Mouse (Mus musculus): Measurements from ENCODE around the gene Gm21962. TPM values are rescaled to one million over a fixed set of nuclear protein-coding genes. Genes with fewer than 3 reads are reported as not detected.

The Gm21962 gene
- polyA plus RNA-seq, 1 experiment from 2014 or later, result not detected

GRCm38 (mm10) chr3:137647427-137648100 lies 23.8 kb upstream of the Gm21962 start:
- no peaks in the 10 kb centered on the region for H3K4me1 ChIP-seq (replicated peaks)
- WGBS, result 72% methylated on average over 12 of the region's 12 CpGs
- H3K27me3 ChIP-seq, result no peaks in the 10 kb centered on the region
- H3K4me3 ChIP-seq, result no peak overlapping the region
- H3K36me3 ChIP-seq, result no peaks in the 10 kb centered on the region
- ATAC-seq (ENCODE audit: low read depth), result no peak
- no peak overlapping the region for H3K4me2 ChIP-seq
- H3K9ac ChIP-seq, result no peak overlapping the region
- H3K9me3 ChIP-seq, result no peaks in the 10 kb centered on the region
- no peak overlapping the region for H3K27ac ChIP-seq (replicated peaks)

DNA sequence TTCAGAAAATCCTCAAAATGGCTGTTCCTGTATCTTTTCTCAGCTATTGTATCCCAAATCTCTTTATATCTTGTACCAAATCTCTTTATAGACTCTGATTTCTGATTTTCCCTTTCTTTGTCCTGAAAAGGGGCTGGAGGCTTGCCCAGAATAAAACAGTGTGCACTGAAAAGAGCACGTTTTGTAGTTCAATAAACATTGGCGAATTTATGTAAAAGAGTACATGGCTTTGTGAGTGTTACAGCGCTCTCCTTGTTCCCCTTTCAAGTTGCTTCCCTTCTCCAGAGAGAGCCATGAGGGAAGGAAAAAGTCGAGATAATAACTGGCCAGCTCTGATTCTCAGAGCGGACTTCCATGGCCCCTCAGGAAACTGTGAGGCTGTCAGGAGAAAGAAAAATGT lies 22.2 kb upstream of the Gm21962 start:
- H3K27ac ChIP-seq (replicated peaks), result 0 out of 2 replicates have a peak overlapping the region, but pooled peaks have one; percentile 33
- H3K27me3 ChIP-seq, result no peaks in the 10 kb centered on the region
- H3K9me3 ChIP-seq, result no peaks in the 10 kb centered on the region
- WGBS, result 52% methylated on average over 5 of the region's 5 CpGs
- no peak for ATAC-seq (ENCODE audit: low read depth)
- no peaks in the 10 kb centered on the region for H3K4me1 ChIP-seq (replicated peaks)
- H3K4me2 ChIP-seq, result no peak overlapping the region
- H3K4me3 ChIP-seq, result no peak overlapping the region
- no peak overlapping the region for H3K9ac ChIP-seq
- H3K36me3 ChIP-seq, result no peaks in the 10 kb centered on the region

DNA sequence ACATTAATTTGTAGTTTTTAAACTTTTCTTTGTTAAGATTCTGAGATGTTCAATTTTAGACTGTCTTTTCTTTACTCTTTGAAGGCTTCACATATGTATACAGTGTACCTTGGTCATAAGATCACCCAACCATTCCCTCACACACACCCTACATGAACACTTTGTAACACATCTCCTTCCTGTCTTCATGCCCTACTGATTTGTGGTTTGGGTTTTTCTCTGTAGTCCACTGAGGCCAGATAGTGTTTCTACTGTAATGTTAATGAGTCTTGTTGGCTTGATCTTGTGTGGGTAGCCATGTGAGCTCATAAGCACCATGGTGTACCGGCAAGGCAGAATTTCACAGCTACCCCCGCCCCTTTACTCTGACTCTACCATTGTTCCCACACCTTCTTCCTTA lies 18.5 kb upstream of the Gm21962 start:
- no peak overlapping the region for H3K27ac ChIP-seq (replicated peaks)
- ATAC-seq (ENCODE audit: low read depth), result no peak
- no peak overlapping the region for H3K4me3 ChIP-seq
- WGBS, result 89% methylated on average over 2 of the region's 2 CpGs
- no peaks in the 10 kb centered on the region for H3K4me1 ChIP-seq (replicated peaks)
- no peaks in the 10 kb centered on the region for H3K9me3 ChIP-seq
- H3K27me3 ChIP-seq, result no peaks in the 10 kb centered on the region
- no peak overlapping the region for H3K4me2 ChIP-seq
- H3K9ac ChIP-seq, result no peak overlapping the region
- H3K36me3 ChIP-seq, result no peaks in the 10 kb centered on the region

GRCm38 (mm10) chr3:137680923-137681322 lies 9.6 kb downstream of the Gm21962 start:
- no peaks in the 10 kb centered on the region for H3K9me3 ChIP-seq
- H3K36me3 ChIP-seq, result no peaks in the 10 kb centered on the region
- H3K4me2 ChIP-seq, result no peak overlapping the region
- H3K4me3 ChIP-seq, result no peak overlapping the region
- peaks cover 36% of the 10 kb centered on the region for H3K4me1 ChIP-seq (replicated peaks)
- peak; percentile 91 for ATAC-seq (ENCODE audit: low read depth)
- H3K27ac ChIP-seq (replicated peaks), result 0 out of 2 replicates have a peak overlapping the region, but pooled peaks have one; percentile 49
- H3K9ac ChIP-seq, result no peak overlapping the region
- 1% methylated on average over 3 of the region's 3 CpGs for WGBS
- H3K27me3 ChIP-seq, result no peaks in the 10 kb centered on the region

DNA sequence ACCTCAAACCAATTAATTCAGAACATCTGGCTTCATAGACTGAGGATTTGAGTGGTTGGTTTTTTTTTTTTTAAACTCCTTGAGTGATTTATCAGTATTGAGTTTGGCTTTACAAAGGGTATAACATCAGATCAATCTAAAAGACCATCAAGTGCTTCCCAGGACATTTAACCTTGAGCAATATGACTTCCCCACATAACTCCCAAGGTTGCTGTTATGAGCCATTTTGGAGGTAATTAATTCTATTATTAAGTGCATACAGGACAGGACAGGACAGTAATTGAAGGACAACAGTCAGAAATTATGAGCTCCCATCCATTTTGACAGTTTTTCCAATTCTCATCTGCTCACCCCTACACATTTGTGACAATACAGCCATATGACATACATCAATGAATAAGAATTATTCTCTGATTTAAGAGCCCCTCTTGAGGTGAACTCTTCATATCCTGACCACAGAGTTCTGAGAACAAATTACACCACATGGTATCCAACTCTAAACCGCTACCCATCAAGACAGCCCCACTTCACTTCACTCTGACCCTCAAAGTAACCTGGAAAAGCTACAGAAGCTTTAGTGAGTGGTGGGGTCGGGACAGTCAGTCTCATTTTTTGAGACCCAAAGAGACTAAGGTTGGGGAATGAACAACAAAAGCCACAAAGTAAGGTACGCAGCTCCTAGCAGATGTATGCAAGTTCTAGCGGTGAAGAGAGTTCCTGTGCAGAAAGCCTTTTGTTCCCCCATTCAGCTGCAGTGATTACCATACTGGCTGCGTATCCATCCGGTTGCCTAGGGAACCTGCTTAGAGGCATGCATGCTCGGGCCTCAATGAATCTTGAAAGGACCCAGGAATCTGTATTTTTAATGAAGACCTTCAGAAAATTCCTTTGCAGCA lies 11.8 kb downstream of the Gm21962 start:
- no peaks in the 10 kb centered on the region for H3K27me3 ChIP-seq
- peak overlapping the region; percentile 32 for H3K4me2 ChIP-seq
- H3K9me3 ChIP-seq, result no peaks in the 10 kb centered on the region
- 9% methylated on average over 7 of the region's 7 CpGs for WGBS
- no peaks in the 10 kb centered on the region for H3K36me3 ChIP-seq
- H3K4me1 ChIP-seq (replicated peaks), result peaks cover 36% of the 10 kb centered on the region
- no peak overlapping the region for H3K4me3 ChIP-seq
- peak; percentile 91 for ATAC-seq (ENCODE audit: low read depth)
- no peak overlapping the region for H3K9ac ChIP-seq
- peak overlapping the region; percentile 87 for H3K27ac ChIP-seq (replicated peaks)

- Histone ChIP-seq H3K4me3 (no peak overlapping the region), H3K9me3 (no peaks in the 10 kb centered on the region), H3K4me2 (peak overlapping the region; percentile 32), H3K4me1 (replicated peaks) (peaks cover 36% of the 10 kb centered on the region), H3K9ac (no peak overlapping the region), H3K27ac (replicated peaks) (peak overlapping the region; percentile 87), H3K36me3 (no peaks in the 10 kb centered on the region), H3K27me3 (no peaks in the 10 kb centered on the region)
- ATAC-seq (ENCODE audit: low read depth), result peak; percentile 64
- 12% methylated on average over 6 of the region's 6 CpGs for WGBS
Measured at GRCm38 (mm10) chr3:137683807-137684403, 12.6 kb downstream of the Gm21962 start.

DNA sequence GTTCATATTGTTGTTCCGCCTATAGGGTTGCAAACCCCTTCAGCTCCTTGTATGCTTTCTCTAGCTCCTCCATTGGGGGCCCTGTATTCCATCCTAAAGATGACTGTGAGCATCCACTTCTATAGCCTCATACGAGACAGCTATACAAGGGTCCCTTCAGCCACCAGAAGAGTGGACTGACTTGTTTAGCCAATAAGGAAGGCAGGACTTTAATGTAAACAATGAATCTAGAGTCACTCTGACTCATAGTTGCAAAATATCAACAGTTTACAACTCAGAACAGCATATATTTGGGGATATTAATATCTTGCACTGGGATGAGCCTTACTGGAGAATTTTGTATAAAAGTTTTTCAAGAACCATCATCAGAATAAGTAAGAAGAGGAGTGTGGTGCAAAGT lies 15.6 kb downstream of the Gm21962 start:
- H3K9ac ChIP-seq, result no peak overlapping the region
- H3K4me3 ChIP-seq, result no peak overlapping the region
- H3K4me1 ChIP-seq (replicated peaks), result peaks cover 25% of the 10 kb centered on the region
- no peaks in the 10 kb centered on the region for H3K27me3 ChIP-seq
- H3K36me3 ChIP-seq, result no peaks in the 10 kb centered on the region
- no peak overlapping the region for H3K27ac ChIP-seq (replicated peaks)
- no peak for ATAC-seq (ENCODE audit: low read depth)
- WGBS, result 93% methylated on average over 2 of the region's 2 CpGs
- H3K9me3 ChIP-seq, result no peaks in the 10 kb centered on the region
- H3K4me2 ChIP-seq, result no peak overlapping the region

DNA sequence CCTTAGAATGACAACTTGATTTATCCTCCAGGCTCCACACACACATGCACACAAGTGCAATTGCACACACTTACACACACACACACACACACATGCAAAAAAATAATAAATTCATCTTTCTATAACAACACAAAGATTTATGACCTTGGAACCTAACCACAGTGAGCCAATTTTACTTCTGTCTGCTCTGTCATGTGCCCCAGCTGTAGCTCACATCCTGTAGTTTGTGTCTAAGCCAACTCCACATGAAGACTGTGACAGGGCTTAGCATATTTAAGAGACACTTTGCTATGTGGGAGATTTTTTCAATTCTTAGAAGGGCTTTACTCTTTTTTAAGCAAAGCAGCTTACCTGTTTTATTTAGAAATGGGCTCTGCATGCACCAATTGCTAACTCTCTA lies 20.2 kb downstream of the Gm21962 start:
- Histone ChIP-seq H3K9ac (no peak overlapping the region), H3K4me3 (no peak overlapping the region), H3K27ac (replicated peaks) (no peak overlapping the region), H3K4me1 (replicated peaks) (no peaks in the 10 kb centered on the region), H3K36me3 (no peaks in the 10 kb centered on the region), H3K9me3 (no peaks in the 10 kb centered on the region), H3K4me2 (no peak overlapping the region), H3K27me3 (no peaks in the 10 kb centered on the region)
- no peak for ATAC-seq (ENCODE audit: low read depth)

DNA sequence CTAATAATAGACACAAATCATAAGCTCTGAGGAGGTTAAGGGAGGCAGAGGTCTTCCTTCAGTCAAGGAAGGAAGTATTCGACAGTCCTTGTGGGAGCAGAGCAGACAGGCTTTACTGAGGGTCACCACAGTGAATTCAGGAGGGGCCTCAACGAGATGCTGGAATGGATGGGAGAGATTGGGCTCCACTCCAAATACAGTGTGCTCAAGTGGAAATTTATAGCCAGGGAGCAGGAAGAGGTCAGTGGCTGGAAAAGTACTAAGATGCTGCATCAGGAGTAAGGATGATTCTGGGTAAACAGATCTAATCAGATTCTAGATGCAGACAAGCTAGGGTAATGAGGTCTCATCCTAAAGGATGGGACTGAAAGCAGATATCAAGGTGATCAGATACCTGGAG lies 44.6 kb downstream of the Gm21962 start:
- no peak overlapping the region for H3K4me2 ChIP-seq
- 52% methylated on average over 2 of the region's 2 CpGs for WGBS
- H3K27ac ChIP-seq (replicated peaks), result no peak overlapping the region
- H3K36me3 ChIP-seq, result no peaks in the 10 kb centered on the region
- H3K4me3 ChIP-seq, result no peak overlapping the region
- H3K9me3 ChIP-seq, result no peaks in the 10 kb centered on the region
- no peaks in the 10 kb centered on the region for H3K4me1 ChIP-seq (replicated peaks)
- ATAC-seq (ENCODE audit: low read depth), result no peak; the same call in 1 of the 2 replicates
- no peaks in the 10 kb centered on the region for H3K27me3 ChIP-seq
- H3K9ac ChIP-seq, result no peak overlapping the region

GRCm38 (mm10) chr3:137716573-137717157 lies 45.3 kb downstream of the Gm21962 start:
- H3K4me3 ChIP-seq, result no peak overlapping the region
- no peaks in the 10 kb centered on the region for H3K27me3 ChIP-seq
- WGBS, result 52% methylated on average over 3 of the region's 3 CpGs
- H3K4me1 ChIP-seq (replicated peaks), result no peaks in the 10 kb centered on the region
- no peaks in the 10 kb centered on the region for H3K36me3 ChIP-seq
- no peak overlapping the region for H3K4me2 ChIP-seq
- no peak overlapping the region for H3K27ac ChIP-seq (replicated peaks)
- H3K9me3 ChIP-seq, result no peaks in the 10 kb centered on the region
- H3K9ac ChIP-seq, result no peak overlapping the region
- ATAC-seq (ENCODE audit: low read depth), result no peak

Data from neural tube, embryonic 13.5 days (tissue).